ENCODE assay signal across 13 mouse cellular contexts in the genomic region with DNA sequence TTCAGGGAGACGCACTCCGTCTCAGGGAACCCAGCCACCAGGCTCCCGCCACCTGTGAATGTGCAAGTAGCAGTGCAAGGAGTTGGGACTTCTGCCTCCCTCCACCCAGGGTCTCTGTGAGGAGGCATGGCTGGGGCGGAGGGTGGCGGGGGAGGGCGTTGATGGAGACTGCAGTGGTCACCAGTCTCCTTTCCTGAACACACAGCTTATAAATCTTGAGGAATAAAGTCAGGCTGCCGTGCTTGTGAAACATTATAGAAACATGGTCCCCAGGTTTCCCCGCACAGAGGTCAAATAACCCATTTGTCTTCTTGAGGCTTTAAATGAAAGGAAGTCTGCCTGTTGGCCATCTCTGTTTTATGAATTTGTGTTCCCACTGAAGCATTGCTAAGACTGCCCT.
DNase-seq lines count a peak whose midpoint lies in the region; ATAC-seq and TF ChIP-seq lines count a peak whose summit lies in the region.
"Had no signal": no experiment of that assay in that cellular context is flagged by ENCODE, and none has a peak within 500 bp of the region (broad histone marks: within the 10 kb centered on the region; RNA-seq: fewer than 3 reads in every experiment).

No protein-coding gene starts in this region.

- peak overlapping the region; percentile 20; the same call in 1 of the 2 replicates for H3K4me2 ChIP-seq in kidney, embryonic 16.5 days (replicated peaks; ENCODE audit: low read depth, low read length)
- peak overlapping the region; percentile 33; the same call in 1 of the 2 replicates for H3K4me2 ChIP-seq in hindbrain, embryonic 14.5 days (replicated peaks)
- H3K4me2 ChIP-seq: midbrain, embryonic 12.5 days had no signal

- peak; percentile 70 for ATAC-seq in kidney, embryonic 16.5 days (ENCODE audit: low FRiP score, low TSS enrichment)
- ATAC-seq in hindbrain, embryonic 14.5 days (ENCODE audit: low FRiP score) = 0 out of 2 replicates have a peak, but pooled peaks have one; percentile 15

- H3K36me3 ChIP-seq in kidney, embryonic 16.5 days (ENCODE audit: insufficient read depth, low read length) = peaks cover 27% of the 10 kb centered on the region
- H3K36me3 ChIP-seq in embryonic facial prominence, embryonic 10.5 days (replicated peaks) = peaks cover 36% of the 10 kb centered on the region
- H3K36me3 ChIP-seq in hindbrain, embryonic 14.5 days (replicated peaks; ENCODE audit: control insufficient read depth, insufficient read depth) = no peaks in the 10 kb centered on the region
- H3K36me3 ChIP-seq: midbrain, embryonic 12.5 days had no signal

- no peak for TF ChIP-seq CTCF in gastrocnemius, adult 2 months (IDR thresholded peaks at IDR 0.05)

- 26% methylated on average over 8 of the region's 8 CpGs for WGBS in kidney, embryonic 16.5 days
- 79% methylated on average over 8 of the region's 8 CpGs for WGBS in embryonic facial prominence, embryonic 10.5 days
- WGBS in hindbrain, embryonic 14.5 days = 65% methylated on average over 8 of the region's 8 CpGs

- H3K27me3 ChIP-seq in kidney, embryonic 16.5 days (ENCODE audit: insufficient read depth, low read length) = no peaks in the 10 kb centered on the region
- no peaks in the 10 kb centered on the region for H3K27me3 ChIP-seq in embryonic facial prominence, embryonic 10.5 days (replicated peaks; ENCODE audit: low read depth, poor library complexity, severe bottlenecking)
- H3K27me3 ChIP-seq in hindbrain, embryonic 14.5 days (ENCODE audit: control insufficient read depth, insufficient read depth, low read length) = no peaks in the 10 kb centered on the region
- H3K27me3 ChIP-seq: midbrain, embryonic 12.5 days had no signal

- H3K4me3 ChIP-seq in kidney, embryonic 16.5 days (ENCODE audit: low read length) = no peak overlapping the region
- H3K4me3 ChIP-seq in embryonic facial prominence, embryonic 10.5 days = no peak overlapping the region
- no peak overlapping the region for H3K4me3 ChIP-seq in hindbrain, embryonic 14.5 days (replicated peaks; ENCODE audit: low read length)
- no peak overlapping the region for H3K4me3 ChIP-seq in gastrocnemius, adult 2 months
- H3K4me3 ChIP-seq: midbrain, embryonic 12.5 days had no signal

- peaks cover 60% of the 10 kb centered on the region for H3K4me1 ChIP-seq in kidney, embryonic 16.5 days (ENCODE audit: insufficient read depth, low read length)
- H3K4me1 ChIP-seq in embryonic facial prominence, embryonic 10.5 days = peaks cover 58% of the 10 kb centered on the region
- H3K4me1 ChIP-seq in hindbrain, embryonic 14.5 days (replicated peaks; ENCODE audit: control insufficient read depth, insufficient read depth, low read length) = peaks cover 27% of the 10 kb centered on the region

- H3K9me3 ChIP-seq in kidney, embryonic 16.5 days (ENCODE audit: low read length) = no peaks in the 10 kb centered on the region
- no peaks in the 10 kb centered on the region for H3K9me3 ChIP-seq in embryonic facial prominence, embryonic 10.5 days
- no peaks in the 10 kb centered on the region for H3K9me3 ChIP-seq in hindbrain, embryonic 14.5 days (ENCODE audit: control insufficient read depth, low read length)
- H3K9me3 ChIP-seq: midbrain, embryonic 12.5 days had no signal

- intact Hi-C loops in gastrocnemius, adult 2 months (cut with DNase I) = no loop called here

- H3K9ac ChIP-seq in kidney, embryonic 16.5 days (replicated peaks; ENCODE audit: low read length) = 0 out of 2 replicates have a peak overlapping the region, but pooled peaks have one; percentile 1
- H3K9ac ChIP-seq in hindbrain, embryonic 14.5 days = peak overlapping the region; percentile 2; the same call in 1 of the 2 replicates
- H3K9ac ChIP-seq: liver, embryonic 14.5 days had no signal

- DNase-seq in kidney, adult 11 months = no peak
- no peak for DNase-seq in embryonic facial prominence, embryonic 10.5 days (ENCODE audit: low spot score)
- DNase-seq in hindbrain, embryonic 14.5 days (ENCODE audit: low spot score) = no peak
- DNase-seq in neural tube, embryonic 10.5 days (ENCODE audit: extremely low spot score, low spot score) = peak; percentile 58
- no peak for DNase-seq in ovary, postnatal 10 days (ENCODE audit: low spot score)
- DNase-seq in urinary bladder, adult 18-20 months (ENCODE audit: low spot score in 2 of 2) = no peak
- DNase-seq in gastrocnemius, adult 2 months = no peak
- DNase-seq: cerebellum, adult 11-12 months; layer of hippocampus, adult 9-11 months; retina, postnatal 1 day had no signal

- H3K27ac ChIP-seq in kidney, embryonic 16.5 days (ENCODE audit: low read length) = peak overlapping the region; percentile 83
- peak overlapping the region; percentile 65 for H3K27ac ChIP-seq in embryonic facial prominence, embryonic 10.5 days (replicated peaks)
- H3K27ac ChIP-seq in hindbrain, embryonic 14.5 days = peak overlapping the region; percentile 74
- no peak overlapping the region for H3K27ac ChIP-seq in gastrocnemius, adult 2 months
- H3K27ac ChIP-seq: liver, embryonic 14.5 days; midbrain, embryonic 12.5 days had no signal
